Mouse (Mus musculus) gastrocnemius, adult 18-20 months (tissue): ENCODE results near the gene Ttll6. TPM values are rescaled to one million over a fixed set of nuclear protein-coding genes. Genes with fewer than 3 reads are reported as not detected.

Experiments used
- DNase-seq: peaks from one replicate; pipeline ENCODE4 v3.0.0; 2021; ENCODE audit warnings: low spot score
- total RNA-seq, 2 experiments: library from RNA; stranded (reverse); gene quantifications; 2 replicates each; pipeline ENCODE4 v1.2.3; 2021

The Ttll6 gene
- total RNA-seq, 2 experiments from 2014 or later, result not detected

GRCm38 (mm10) chr11:96168125-96168524 is 34.5 kb downstream of the Ttll6 start:
- no peak for DNase-seq

- DNase-seq, result no peak
Observed at GRCm38 (mm10) chr11:96169016-96169415, 35.4 kb downstream of the Ttll6 start.

- no peak for DNase-seq
Observed at GRCm38 (mm10) chr11:96170711-96171379, 37.3 kb downstream of the Ttll6 start.

DNA sequence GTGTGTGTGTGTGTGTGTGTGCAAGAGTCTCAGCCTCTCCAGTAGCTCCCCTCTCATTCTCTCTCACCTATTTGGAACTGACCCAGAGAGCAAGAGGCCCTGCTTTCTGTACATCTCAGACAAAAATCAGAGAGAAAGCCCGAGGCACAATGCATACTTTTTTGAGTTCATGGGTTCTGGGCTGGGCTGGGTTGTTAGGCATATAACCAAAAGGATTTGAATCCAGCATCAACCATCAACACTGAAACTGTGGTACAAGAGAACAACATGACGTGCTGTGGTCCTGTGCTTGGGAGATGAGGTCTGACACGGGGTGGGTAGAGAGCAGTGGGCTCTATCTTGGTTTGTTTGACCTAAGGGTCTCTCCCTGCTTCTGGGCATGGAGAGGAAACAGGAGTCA is 38.0 kb downstream of the Ttll6 start:
- DNase-seq, result no peak

DNA sequence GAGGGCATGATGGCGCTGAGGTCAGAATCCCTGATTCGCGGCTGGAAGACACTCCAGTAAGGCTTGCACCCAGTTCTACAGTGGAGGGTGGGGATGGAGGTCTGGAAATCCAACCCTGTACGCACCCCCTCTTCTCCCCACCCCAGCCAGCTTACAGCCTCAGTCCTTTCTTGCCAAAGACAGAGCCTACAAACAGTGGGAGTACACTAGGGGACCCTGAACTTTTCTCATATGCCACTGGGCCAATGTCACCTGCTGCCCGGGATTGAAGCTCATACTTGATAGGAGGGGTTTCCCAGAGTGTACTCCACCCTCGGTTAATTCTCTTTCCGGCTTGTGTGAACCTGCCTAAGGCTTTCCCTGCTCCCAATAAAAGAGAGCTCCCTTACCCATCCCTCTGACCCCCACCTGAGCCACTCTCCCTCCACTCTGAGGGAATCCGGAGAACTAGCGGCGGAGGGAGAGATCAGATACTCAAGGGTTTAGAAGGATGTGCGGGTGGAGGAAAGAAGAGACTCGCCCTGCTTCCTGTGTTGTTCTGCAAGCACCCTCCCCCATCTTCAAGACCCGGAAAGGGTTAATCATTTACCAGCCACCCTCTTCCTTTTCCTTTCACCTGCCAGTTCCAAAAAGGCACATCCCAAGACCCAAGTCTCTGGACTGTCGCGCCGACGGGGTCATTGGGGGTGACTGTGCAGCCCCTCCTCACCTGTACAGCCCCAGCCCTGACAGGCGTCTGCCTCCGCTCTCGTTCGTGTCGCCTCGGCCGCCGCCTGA is 39.1 kb downstream of the Ttll6 start:
- no peak for DNase-seq

DNA sequence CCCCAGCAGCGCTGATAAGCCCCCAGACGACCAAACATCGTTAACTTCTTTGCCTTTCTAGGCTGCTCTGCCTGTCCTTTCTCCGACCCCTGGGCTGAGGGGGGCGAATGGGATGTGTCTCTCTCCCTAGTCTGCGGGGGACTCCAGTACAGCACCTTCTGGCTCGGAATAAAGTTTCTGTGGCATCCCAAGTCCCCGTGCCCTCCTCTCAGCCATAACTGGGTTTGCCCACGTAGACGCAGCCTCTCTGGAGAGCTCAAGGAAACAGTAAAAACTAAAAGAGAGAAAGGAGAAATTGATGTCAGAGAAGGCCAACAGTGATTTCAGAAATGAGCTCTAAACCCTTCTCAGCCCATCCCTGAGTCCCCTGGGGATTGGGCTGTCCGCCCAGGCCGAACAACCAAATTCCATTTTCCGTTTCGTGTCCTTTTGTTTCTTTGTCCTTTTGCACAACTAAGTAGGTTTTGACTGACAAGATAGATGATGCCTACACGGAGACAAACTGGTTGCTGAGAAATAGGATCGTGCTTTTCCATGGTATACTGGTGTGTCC is 39.8 kb downstream of the Ttll6 start:
- no peak for DNase-seq

DNA sequence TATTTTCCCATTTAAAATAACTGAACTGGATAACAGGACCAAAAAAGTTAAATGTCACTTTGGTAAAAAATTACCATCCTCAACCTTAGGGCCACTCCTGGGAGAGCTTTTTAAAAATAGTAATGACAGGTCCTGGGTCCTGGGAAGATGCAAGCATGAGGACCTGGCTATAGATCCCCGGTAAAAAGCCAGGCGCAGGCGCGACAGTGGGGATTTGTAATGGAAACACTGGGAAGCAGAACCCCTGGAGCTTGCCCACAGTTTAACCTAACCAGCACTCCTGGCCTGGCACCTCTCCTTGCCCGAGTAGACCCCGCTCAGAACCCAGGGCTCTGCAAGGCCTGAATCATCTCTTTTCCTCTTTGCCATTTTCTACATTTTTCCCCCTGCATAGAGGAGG is 41.3 kb downstream of the Ttll6 start:
- no peak for DNase-seq

- DNase-seq, result no peak
Observed at GRCm38 (mm10) chr11:96175511-96175910, 41.9 kb downstream of the Ttll6 start.

GRCm38 (mm10) chr11:96175951-96176530 is 42.5 kb downstream of the Ttll6 start:
- DNase-seq, result no peak

DNA sequence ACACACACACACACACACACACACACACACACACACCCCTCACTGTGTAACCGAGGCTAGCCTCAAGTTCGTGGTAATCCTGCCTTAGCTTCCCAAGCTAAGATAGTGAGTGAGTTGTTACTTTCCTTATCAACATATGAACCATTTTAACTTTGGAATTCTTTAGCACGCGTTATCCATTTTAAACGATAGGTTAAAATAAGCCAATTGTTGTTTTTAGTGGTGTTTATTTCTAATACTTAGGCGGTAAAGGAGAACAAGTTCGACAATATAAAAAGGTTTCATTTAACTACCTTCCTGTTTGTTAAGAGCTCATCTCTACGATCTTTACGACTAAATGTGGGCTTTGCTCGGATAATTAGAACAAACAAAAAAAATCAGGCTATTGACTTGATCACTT is 43.3 kb downstream of the Ttll6 start:
- no peak for DNase-seq

DNA sequence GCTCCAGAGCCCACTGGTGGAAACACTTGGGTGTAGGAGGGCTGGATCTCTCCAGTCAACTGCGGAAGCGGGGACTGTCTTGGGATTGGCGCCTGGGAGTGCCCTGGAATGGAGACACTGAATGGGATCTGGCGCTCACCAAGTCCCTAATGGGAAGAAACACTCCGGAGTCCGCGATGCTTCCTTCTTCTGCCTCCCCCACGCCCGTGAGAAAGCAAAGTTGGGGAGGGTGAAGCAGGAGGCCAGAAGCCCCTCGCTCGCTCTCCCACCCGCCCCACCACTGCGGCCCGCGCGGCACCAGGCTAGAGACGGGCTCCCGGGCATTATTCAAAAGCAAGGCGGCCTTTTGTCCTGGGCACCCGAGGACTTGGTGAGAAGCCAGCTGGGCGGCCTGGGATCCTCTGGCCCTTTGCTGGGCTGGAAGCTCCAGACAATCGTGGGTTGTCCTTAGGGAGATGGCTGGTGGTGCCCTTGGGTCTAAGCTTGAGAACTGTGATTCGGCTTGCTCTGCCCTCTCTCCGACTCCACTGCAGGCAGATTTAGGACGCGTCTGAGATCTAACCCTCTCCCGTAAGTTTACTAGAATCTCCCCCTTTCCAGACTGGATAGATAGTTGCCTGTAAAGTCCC is 44.1 kb downstream of the Ttll6 start:
- no peak for DNase-seq

- no peak for DNase-seq
Observed at GRCm38 (mm10) chr11:96178356-96178755, 44.8 kb downstream of the Ttll6 start.

DNA sequence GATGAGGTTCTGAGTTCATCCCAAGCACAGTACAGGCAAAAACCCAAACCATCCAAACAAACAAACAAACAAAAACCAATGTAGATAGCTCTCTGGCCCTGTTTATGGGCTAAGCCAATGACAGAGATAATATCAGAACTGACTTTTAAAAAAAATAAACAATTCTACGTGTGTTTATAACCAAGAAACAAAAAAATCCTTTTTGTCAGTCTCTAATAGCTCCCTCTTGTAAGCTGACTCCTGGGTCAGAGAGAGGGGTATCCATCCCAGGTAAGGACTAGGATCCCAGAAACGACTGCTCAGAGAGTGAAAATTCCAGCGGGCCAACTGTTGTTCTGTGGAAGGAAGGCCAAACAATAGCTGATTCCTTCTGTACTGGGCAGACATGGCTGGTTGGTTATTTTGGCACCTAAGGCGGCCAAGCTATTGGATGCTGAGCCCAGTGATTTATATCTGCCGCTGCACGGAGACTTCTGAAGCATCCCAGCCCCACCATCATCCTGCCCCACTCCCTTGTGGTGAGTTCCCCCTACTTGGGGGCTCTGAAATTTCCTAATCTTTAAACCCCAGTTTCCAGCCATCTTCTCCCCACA is 45.4 kb downstream of the Ttll6 start:
- DNase-seq, result no peak

DNA sequence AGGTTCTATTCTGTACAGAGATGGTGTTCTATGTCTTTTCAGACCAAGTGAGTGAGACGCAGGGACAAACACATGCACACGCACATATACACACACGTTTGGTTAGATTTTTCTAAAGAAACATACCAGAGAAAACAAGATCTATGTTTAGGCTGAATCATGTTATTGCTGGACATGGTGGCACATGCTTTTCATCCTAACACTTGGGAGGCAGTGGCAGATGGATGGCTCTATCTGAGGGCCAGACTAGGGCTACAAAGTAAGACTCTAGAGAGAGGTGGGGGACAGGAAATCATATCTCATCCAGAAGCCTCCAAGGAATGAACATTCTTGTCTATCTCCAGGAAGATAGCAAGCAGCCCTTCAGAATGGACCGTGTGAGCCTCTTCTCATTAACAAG is 47.5 kb downstream of the Ttll6 start:
- DNase-seq, result no peak

DNA sequence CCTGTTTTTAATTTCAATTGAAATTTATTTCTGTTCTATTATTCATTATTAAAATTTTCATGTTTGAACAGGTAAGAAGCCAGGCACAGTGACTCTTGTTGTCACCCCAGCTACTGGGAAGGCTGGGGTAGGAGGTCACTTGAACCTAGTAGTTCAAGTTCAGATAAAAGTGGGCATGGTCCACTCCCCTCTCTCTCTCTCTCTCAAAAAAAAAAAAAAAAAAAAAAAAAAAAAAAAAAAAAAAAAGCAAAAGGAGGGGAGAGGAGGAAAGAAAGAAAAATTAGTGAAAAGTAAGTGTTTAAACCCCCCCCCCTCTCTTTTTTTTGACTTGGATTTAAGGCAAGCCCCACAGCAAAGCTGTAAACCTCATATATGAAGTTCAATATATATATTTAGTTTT is 50.6 kb downstream of the Ttll6 start:
- no peak for DNase-seq

DNA sequence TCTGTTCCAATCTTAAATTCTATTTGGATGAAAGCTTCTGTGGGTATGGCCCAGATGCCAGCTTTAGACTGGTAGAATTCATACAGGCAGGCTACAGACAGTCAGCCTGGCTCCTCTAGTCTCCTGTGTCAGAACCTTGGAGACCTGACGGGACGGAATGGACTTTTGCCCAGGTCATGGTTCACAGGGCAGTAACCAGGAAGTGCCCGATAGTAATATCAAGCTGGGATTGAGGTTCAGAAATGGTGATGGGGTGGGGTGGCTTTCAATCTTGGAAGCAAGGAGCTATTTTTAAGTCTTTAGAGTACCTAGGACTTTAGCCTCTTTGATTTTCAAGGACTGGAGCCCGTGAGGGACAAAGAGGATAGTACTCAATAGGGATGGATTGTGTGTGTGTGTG is 53.7 kb downstream of the Ttll6 start:
- DNase-seq, result no peak

GRCm38 (mm10) chr11:96189810-96190522 is 56.4 kb downstream of the Ttll6 start:
- DNase-seq, result no peak

DNA sequence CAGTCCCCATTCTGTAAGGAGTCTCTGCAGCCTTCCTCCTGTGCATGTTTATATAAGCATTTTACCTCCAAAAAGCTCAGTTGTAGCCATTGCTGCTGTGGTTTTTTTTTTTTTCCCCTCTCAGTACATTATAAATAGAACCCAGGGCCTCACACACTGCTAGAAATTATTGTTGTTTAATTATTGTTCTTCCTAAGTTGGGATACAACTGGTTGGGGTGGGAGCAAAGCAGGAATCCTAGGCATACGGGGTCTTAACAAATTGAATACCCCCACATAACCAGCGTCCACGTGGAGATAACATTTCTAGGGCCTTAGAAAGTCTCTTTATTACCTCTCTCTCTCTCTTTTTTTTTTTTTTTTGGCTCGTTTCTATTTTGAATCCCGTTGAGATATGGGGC is 57.5 kb downstream of the Ttll6 start:
- DNase-seq, result no peak

DNA sequence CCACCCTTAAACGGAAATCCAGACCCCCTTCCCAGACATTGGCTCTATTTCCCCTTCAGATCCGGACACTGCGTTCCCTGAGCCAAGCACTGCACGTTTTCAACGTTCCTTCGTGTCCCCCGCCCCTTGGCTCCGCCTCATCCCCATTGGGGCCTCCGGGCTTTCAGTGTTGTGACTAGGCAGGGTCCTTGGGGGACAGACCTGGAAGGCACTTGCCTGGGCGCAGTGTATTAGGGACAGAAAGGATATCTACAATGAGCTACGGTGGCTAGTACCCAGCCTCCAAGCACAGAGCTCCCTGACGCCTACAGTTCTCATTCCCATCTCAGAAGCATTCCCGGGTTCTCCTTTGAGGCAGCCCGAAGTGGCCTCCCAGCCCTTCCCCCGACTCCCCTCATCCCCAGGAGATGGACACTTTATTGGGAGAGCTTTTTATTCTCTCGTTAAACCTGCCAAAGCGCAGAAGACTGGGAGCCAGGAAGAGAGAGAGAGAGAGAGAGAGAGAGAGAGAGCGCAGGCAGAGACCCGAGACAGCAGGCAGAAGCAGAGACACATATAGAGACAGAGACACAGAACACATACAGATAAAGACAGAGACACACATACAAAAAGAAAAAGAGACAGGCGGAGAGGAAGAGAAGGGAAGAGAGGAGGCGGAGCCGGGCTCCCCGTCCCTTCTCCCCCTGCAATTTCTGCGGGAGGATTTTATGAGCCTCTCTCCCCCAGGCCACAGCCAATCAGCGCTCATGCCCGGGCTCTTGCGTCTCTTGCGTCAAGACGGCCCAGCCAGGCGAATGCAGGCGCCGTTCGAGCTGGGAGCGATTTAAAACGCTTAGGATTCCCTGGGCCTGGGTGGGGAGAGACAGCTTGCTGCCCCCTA is 60.2 kb downstream of the Ttll6 start, which contains the start of gene Hoxb13:
Gene Hoxb13, plus strand, starts transcription at position 796 of the 880 bp plus-strand sequence.
- DNase-seq, result no peak

- no peak for DNase-seq
Observed at GRCm38 (mm10) chr11:96194401-96194710, 60.8 kb downstream of the Ttll6 start.
